Mouse (Mus musculus) hematopoietic multipotent progenitor cell, adult 10-12 weeks (in vitro differentiated cells): ENCODE measurements around the gene Rtn4ip1. TPM values are rescaled to one million over a fixed set of nuclear protein-coding genes. Genes with fewer than 3 reads are reported as not detected.

Source experiments
- polyA plus RNA-seq: library from polyadenylated mRNA; stranded (reverse); fragments of >175 nt; gene quantifications from 2 replicates; pipeline ENCODE4 v1.2.3, GENCODE M21; 2012; ENCODE audit warnings: low replicate concordance

Rtn4ip1 gene
- polyA plus RNA-seq: 2.3 and 2.8 TPM in 2 replicates

GRCm38 (mm10) chr10:43901578-43902194 is at the start of gene Rtn4ip1, which contains the start of gene Qrsl1:
Gene Rtn4ip1, plus strand, starts transcription at chr10:43901807.
Gene Qrsl1, minus strand, starts transcription at chr10:43901745.

Other genes with a start within 250 kb of the Rtn4ip1 start
- gene Qrsl1, start 62 bp upstream of the Rtn4ip1 start, polyA plus RNA-seq: 2.5 and 6.7 TPM in 2 replicates
- 9.4 and 14.1 TPM in 2 replicates for gene Crybg1, start 247.0 kb downstream of the Rtn4ip1 start, polyA plus RNA-seq